Mouse (Mus musculus) forebrain, postnatal 0 days (tissue): ENCODE data around the gene Postn. TPM values are rescaled to one million over a fixed set of nuclear protein-coding genes. Genes with fewer than 3 reads are reported as not detected.

Source experiments
- ATAC-seq: fragments of 200-750 bp; cut with Nextera tagmentation; 2 replicates; pipeline ENCODE4 v1.8.0; 2017; ENCODE audit warnings: mild to moderate bottlenecking, moderate library complexity
- DNase-seq: peaks from one replicate; pipeline ENCODE4 v3.0.0-alpha.2; 2015
- H3K27ac ChIP-seq: fragments of 300-500 bp; sonication (generic); 2 replicates; pipeline ENCODE4 v1.5.1; 2014; ENCODE audit warnings: low read depth, mild to moderate bottlenecking, antibody characterized with exemption, low read length, moderate library complexity, mixed read lengths
- H3K27me3 ChIP-seq: fragments of 300-500 bp; sonication (generic); 2 replicates; pipeline ENCODE4 v1.6.1; 2014; ENCODE audit warnings: mild to moderate bottlenecking, low read length, mixed read lengths; ENCODE audit not compliant: insufficient read depth
- H3K36me3 ChIP-seq: fragments of 300-500 bp; sonication (generic); 2 replicates; pipeline ENCODE4 v1.6.1; 2014; ENCODE audit warnings: mild to moderate bottlenecking, moderate library complexity; ENCODE audit not compliant: insufficient read depth
- H3K4me1 ChIP-seq: fragments of 300-500 bp; sonication (generic); 2 replicates; pipeline ENCODE4 v1.6.1; 2014; ENCODE audit warnings: antibody characterized with exemption; ENCODE audit not compliant: insufficient read depth
- H3K4me2 ChIP-seq: fragments of 300-500 bp; sonication (generic); 2 replicates; pipeline ENCODE4 v1.6.1; 2014; ENCODE audit warnings: low read depth, mild to moderate bottlenecking, moderate library complexity
- H3K4me3 ChIP-seq: fragments of 300-500 bp; sonication (generic); 2 replicates; pipeline ENCODE4 v1.5.1; 2014; ENCODE audit warnings: low read depth, low read length, mixed read lengths
- H3K9ac ChIP-seq: fragments of 300-500 bp; sonication (generic); 2 replicates; pipeline ENCODE4 v1.6.1; 2014; ENCODE audit warnings: mild to moderate bottlenecking
- H3K9me3 ChIP-seq: fragments of 300-500 bp; sonication (generic); 2 replicates; pipeline ENCODE4 v1.6.1; 2016; ENCODE audit warnings: low read length
- CTCF ChIP-seq: sonication (generic); IDR thresholded peaks from 2 replicates; pipeline ENCODE4 v1.5.1; 2016; ENCODE audit warnings: antibody characterized with exemption, control low read depth, low read depth
- WGBS: fragments of 180-500 bp; shearing (Covaris S2); extraction: QIAGEN DNeasy Blood & Tissue Kit; methylation state at CpG from one replicate; pipeline ENCODE4 v1.1.7; 2014; 5-methylcytosine and 5-hydroxymethylcytosine counted together
- polyA plus RNA-seq: library from polyadenylated mRNA; unstranded; fragments of >200 nt; fragmentation: Nextera tagmentation; extraction: Ambion mirVana; gene quantifications from 2 replicates; pipeline ENCODE4 v1.2.1, GENCODE M21; 2015
- total RNA-seq: library from RNA; depleted of rRNA; stranded (reverse); fragments of >200 nt; gene quantifications from 2 replicates; pipeline ENCODE4 v1.2.3, GENCODE M21; 2014; rRNA removed

Gene Postn
- total and polyA plus RNA-seq, 2 experiments from 2014 or later = 10.4 to 35.0 TPM

GRCm38 (mm10) chr3:54432605-54433004, 71.7 kb downstream of the Postn start:
- H3K27me3 ChIP-seq = no peaks in the 10 kb centered on the region
- DNase-seq = no peak
- TF ChIP-seq CTCF = no peak

GRCm38 (mm10) chr3:54434571-54434970, 73.7 kb downstream of the Postn start:
- Histone ChIP-seq H3K4me1 (no peaks in the 10 kb centered on the region), H3K4me3 (no peak overlapping the region), H3K36me3 (no peaks in the 10 kb centered on the region), H3K27ac (no peak overlapping the region), H3K9me3 (no peaks in the 10 kb centered on the region), H3K4me2 (no peak overlapping the region), H3K27me3 (no peaks in the 10 kb centered on the region), H3K9ac (no peak overlapping the region)
- WGBS = 89% methylated on average over 6 of the region's 6 CpGs
- no peak for ATAC-seq
- no peak for TF ChIP-seq CTCF
- no peak for DNase-seq

More at GRCm38 (mm10) chr3:54432605-54433004, 71.7 kb downstream of the Postn start:
- no peak overlapping the region for H3K9ac ChIP-seq
- H3K27ac ChIP-seq = no peak overlapping the region
- WGBS = 70% methylated on average over 4 of the region's 4 CpGs
- ATAC-seq = no peak
- H3K4me2 ChIP-seq = no peak overlapping the region
- no peaks in the 10 kb centered on the region for H3K36me3 ChIP-seq
- no peaks in the 10 kb centered on the region for H3K9me3 ChIP-seq
- no peak overlapping the region for H3K4me3 ChIP-seq
- H3K4me1 ChIP-seq = no peaks in the 10 kb centered on the region

- H3K36me3 ChIP-seq = no peaks in the 10 kb centered on the region
- no peak overlapping the region for H3K27ac ChIP-seq
- no peak overlapping the region for H3K4me3 ChIP-seq
- no peaks in the 10 kb centered on the region for H3K27me3 ChIP-seq
- no peak overlapping the region for H3K9ac ChIP-seq
- no peak overlapping the region for H3K4me2 ChIP-seq
- ATAC-seq (no peak), DNase-seq (no peak)
- no peaks in the 10 kb centered on the region for H3K4me1 ChIP-seq
- no peak for TF ChIP-seq CTCF
- no peaks in the 10 kb centered on the region for H3K9me3 ChIP-seq
- WGBS = 82% methylated on average over 1 of the region's 1 CpGs
These were observed 75.6 kb downstream of the Postn start for GRCm38 (mm10) chr3:54436373-54436964.

Other genes starting within 250 kb of the Postn start
- 22.3 and 27.2 TPM in 2 replicates for gene Trpc4, start 205.1 kb upstream of the Postn start, total RNA-seq
- gene Trpc4, start 205.1 kb upstream of the Postn start, polyA plus RNA-seq = 11.9 and 15.3 TPM in 2 replicates